Mouse (Mus musculus): ENCODE measurements around the gene Gtf2ird1.

DNA sequence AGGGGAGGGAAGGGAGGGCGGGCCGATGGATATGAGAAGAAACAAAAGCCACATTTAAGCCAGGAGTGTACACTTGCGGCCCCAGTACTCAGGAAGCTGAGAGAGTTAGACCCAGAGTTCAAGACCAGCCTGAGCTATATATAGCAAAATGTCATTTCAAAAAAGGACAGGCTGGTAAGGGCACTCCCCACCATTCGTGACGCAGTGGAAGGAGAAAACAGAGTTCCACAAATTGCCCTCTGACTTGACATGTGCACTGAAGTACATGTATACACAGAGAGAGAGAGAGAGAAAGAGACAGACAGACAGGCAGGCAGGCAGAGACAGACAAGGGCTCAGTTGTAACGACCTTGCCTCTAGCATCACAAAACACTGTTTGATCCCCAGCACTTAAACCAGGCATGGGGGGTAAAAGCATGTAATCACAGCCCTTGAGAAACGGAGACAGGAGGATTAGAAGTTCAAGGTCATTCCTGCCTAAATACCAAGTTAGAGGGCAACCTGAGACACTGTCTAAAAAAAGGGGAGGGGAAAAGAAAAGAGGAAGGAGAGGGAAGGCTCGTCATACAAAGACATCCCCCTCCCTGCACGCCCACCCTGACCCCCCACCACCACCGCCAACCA, 11.2 kb downstream of the Gtf2ird1 start:
- no peak for TF ChIP-seq POLR2A (IDR thresholded peaks at IDR 0.05; ENCODE audit: extremely low read depth, insufficient read depth, low read length)
- TF ChIP-seq CTCF (IDR thresholded peaks at IDR 0.05; ENCODE audit: extremely low read depth, insufficient read depth, low read length), result no peak
